Mouse (Mus musculus) hindbrain, postnatal 0 days (tissue): ENCODE measurements around the gene Nek2. TPM values are rescaled to one million over a fixed set of nuclear protein-coding genes. Genes with fewer than 3 reads are reported as not detected.

Experiments used
- ATAC-seq: fragments of 200-750 bp; cut with Nextera tagmentation; 2 replicates; pipeline ENCODE4 v1.8.0; 2017; ENCODE audit warnings: mild to moderate bottlenecking, moderate TSS enrichment, moderate library complexity
- DNase-seq: peaks from one replicate; pipeline ENCODE4 v3.0.0-alpha.2; 2015; ENCODE audit warnings: low spot score
- H3K27ac ChIP-seq: fragments of 300-500 bp; sonication (generic); 2 replicates; pipeline ENCODE4 v1.5.1; 2014; ENCODE audit warnings: mild to moderate bottlenecking
- H3K27me3 ChIP-seq: fragments of 300-500 bp; sonication (generic); 2 replicates; pipeline ENCODE4 v1.6.1; 2014; ENCODE audit warnings: low read length, mixed read lengths; ENCODE audit not compliant: insufficient read depth
- H3K36me3 ChIP-seq: fragments of 300-500 bp; sonication (generic); 2 replicates; pipeline ENCODE4 v1.6.1; 2014; ENCODE audit warnings: low read length, mixed read lengths; ENCODE audit not compliant: insufficient read depth
- H3K4me1 ChIP-seq: fragments of 300-500 bp; sonication (generic); 2 replicates; pipeline ENCODE4 v1.6.1; 2014; ENCODE audit warnings: antibody characterized with exemption, low read length, mixed read lengths; ENCODE audit not compliant: insufficient read depth
- H3K4me2 ChIP-seq: fragments of 300-500 bp; sonication (generic); 2 replicates; pipeline ENCODE4 v1.6.1; 2014; ENCODE audit warnings: low read depth, mild to moderate bottlenecking, low read length, moderate library complexity, mixed read lengths
- H3K4me3 ChIP-seq: fragments of 300-500 bp; sonication (generic); 2 replicates; pipeline ENCODE4 v1.5.1; 2014; ENCODE audit warnings: low read length
- H3K9ac ChIP-seq: fragments of 300-500 bp; sonication (generic); replicated peaks from 2 replicates; pipeline ENCODE4 v1.6.1; 2014; ENCODE audit warnings: mild to moderate bottlenecking, low read length, moderate library complexity, mixed read lengths
- H3K9me3 ChIP-seq: fragments of 300-500 bp; sonication (generic); 2 replicates; pipeline ENCODE4 v1.6.1; 2016; ENCODE audit warnings: low read length, mixed read lengths
- CTCF ChIP-seq: IDR thresholded peaks from 2 replicates; pipeline ENCODE4 v1.5.1; 2016; ENCODE audit warnings: antibody characterized with exemption, control low read depth, low read depth
- WGBS: fragments of 180-500 bp; shearing (Covaris S2); extraction: QIAGEN DNeasy Blood & Tissue Kit; methylation state at CpG from one replicate; pipeline ENCODE4 v1.1.7; 2014; 5-methylcytosine and 5-hydroxymethylcytosine counted together
- polyA plus RNA-seq: library from polyadenylated mRNA; unstranded; fragments of >200 nt; fragmentation: Nextera tagmentation; extraction: Ambion mirVana; gene quantifications from 2 replicates; pipeline ENCODE4 v1.2.1, GENCODE M21; 2015
- total RNA-seq: library from RNA; depleted of rRNA; stranded (reverse); fragments of >200 nt; gene quantifications from 2 replicates; pipeline ENCODE4 v1.2.3, GENCODE M21; 2014

The Nek2 gene
- total and polyA plus RNA-seq, 2 experiments from 2014 or later = 7.7 to 9.1 TPM

- DNase-seq (no peak), ATAC-seq (no peak)
- Histone ChIP-seq H3K27ac (no peak overlapping the region), H3K4me3 (no peak overlapping the region), H3K27me3 (no peaks in the 10 kb centered on the region), H3K4me1 (no peaks in the 10 kb centered on the region), H3K9ac (no peak overlapping the region), H3K4me2 (no peak overlapping the region), H3K9me3 (no peaks in the 10 kb centered on the region), H3K36me3 (no peaks in the 10 kb centered on the region)
- TF ChIP-seq CTCF = no peak
- 77% methylated on average over 5 of the region's 5 CpGs for WGBS
These were observed 16.5 kb upstream of the Nek2 start for GRCm38 (mm10) chr1:191804747-191805146.

- ATAC-seq (no peak), DNase-seq (no peak)
- H3K4me2 ChIP-seq = no peak overlapping the region
- H3K4me3 ChIP-seq = no peak overlapping the region
- H3K9me3 ChIP-seq = no peaks in the 10 kb centered on the region
- no peaks in the 10 kb centered on the region for H3K27me3 ChIP-seq
- no peaks in the 10 kb centered on the region for H3K36me3 ChIP-seq
- no peak overlapping the region for H3K27ac ChIP-seq
- no peak overlapping the region for H3K9ac ChIP-seq
- H3K4me1 ChIP-seq = no peaks in the 10 kb centered on the region
- whole genome bisulfite sequencing = 70% methylated on average over 6 of the region's 6 CpGs
- no peak for TF ChIP-seq CTCF
These were observed 15.5 kb upstream of the Nek2 start for GRCm38 (mm10) chr1:191805788-191806187.

- DNase-seq = no peak
- Histone ChIP-seq H3K27ac (no peak overlapping the region), H3K36me3 (no peaks in the 10 kb centered on the region), H3K9me3 (no peaks in the 10 kb centered on the region), H3K4me2 (no peak overlapping the region), H3K4me3 (no peak overlapping the region), H3K9ac (no peak overlapping the region), H3K4me1 (no peaks in the 10 kb centered on the region), H3K27me3 (no peaks in the 10 kb centered on the region)
- peak; percentile 42; the same call in 1 of the 2 replicates for TF ChIP-seq CTCF
- ATAC-seq = no peak
- 92% methylated on average over 4 of the region's 4 CpGs for WGBS
These were observed 14.5 kb upstream of the Nek2 start for GRCm38 (mm10) chr1:191806740-191807139.

- no peak overlapping the region for H3K27ac ChIP-seq
- H3K27me3 ChIP-seq = no peaks in the 10 kb centered on the region
- H3K9me3 ChIP-seq = no peaks in the 10 kb centered on the region
- H3K36me3 ChIP-seq = no peaks in the 10 kb centered on the region
- DNase-seq (no peak), ATAC-seq (no peak)
- 82% methylated on average over 7 of the region's 7 CpGs for WGBS
- no peak overlapping the region for H3K9ac ChIP-seq
- no peak overlapping the region for H3K4me3 ChIP-seq
- TF ChIP-seq CTCF = no peak
- no peak overlapping the region for H3K4me2 ChIP-seq
- no peaks in the 10 kb centered on the region for H3K4me1 ChIP-seq
These were observed 13.3 kb upstream of the Nek2 start for GRCm38 (mm10) chr1:191807979-191808378.

GRCm38 (mm10) chr1:191808688-191809223, 12.5 kb upstream of the Nek2 start:
- no peak overlapping the region for H3K27ac ChIP-seq
- TF ChIP-seq CTCF = no peak
- WGBS = 41% methylated on average over 12 of the region's 12 CpGs

GRCm38 (mm10) chr1:191811774-191812173, 9.5 kb upstream of the Nek2 start:
- Histone ChIP-seq H3K9me3 (no peaks in the 10 kb centered on the region), H3K4me1 (no peaks in the 10 kb centered on the region), H3K27ac (no peak overlapping the region), H3K36me3 (no peaks in the 10 kb centered on the region), H3K9ac (no peak overlapping the region), H3K4me2 (no peak overlapping the region), H3K27me3 (no peaks in the 10 kb centered on the region), H3K4me3 (no peak overlapping the region)
- ATAC-seq (no peak), DNase-seq (no peak)
- 90% methylated on average over 12 of the region's 12 CpGs for WGBS
- TF ChIP-seq CTCF = no peak

More at GRCm38 (mm10) chr1:191808688-191809223, 12.5 kb upstream of the Nek2 start:
- no peaks in the 10 kb centered on the region for H3K27me3 ChIP-seq
- DNase-seq (peak; percentile 92), ATAC-seq (peak; percentile 95)
- no peak overlapping the region for H3K4me2 ChIP-seq
- no peaks in the 10 kb centered on the region for H3K9me3 ChIP-seq
- no peaks in the 10 kb centered on the region for H3K4me1 ChIP-seq
- H3K4me3 ChIP-seq = no peak overlapping the region
- H3K9ac ChIP-seq = no peak overlapping the region
- no peaks in the 10 kb centered on the region for H3K36me3 ChIP-seq

- no peak overlapping the region for H3K9ac ChIP-seq
- ATAC-seq = no peak
- no peak for DNase-seq
- H3K36me3 ChIP-seq = no peaks in the 10 kb centered on the region
- 89% methylated on average over 13 of the region's 13 CpGs for WGBS
- H3K4me3 ChIP-seq = no peak overlapping the region
- no peaks in the 10 kb centered on the region for H3K4me1 ChIP-seq
- TF ChIP-seq CTCF = no peak
- no peaks in the 10 kb centered on the region for H3K27me3 ChIP-seq
- no peak overlapping the region for H3K4me2 ChIP-seq
- H3K9me3 ChIP-seq = no peaks in the 10 kb centered on the region
- no peak overlapping the region for H3K27ac ChIP-seq
These were observed 8.1 kb upstream of the Nek2 start for GRCm38 (mm10) chr1:191812949-191813691.
